Mouse (Mus musculus) stomach, embryonic 16.5 days (tissue): Measurements from ENCODE around the gene Olfr273. TPM values are rescaled to one million over a fixed set of nuclear protein-coding genes. Genes with fewer than 3 reads are reported as not detected.
"Not testable (repeated sequence)": the region's sequence is repeated elsewhere in the genome, so short reads cannot be mapped to it uniquely, and the experiment has no call there.

Experiments
- ATAC-seq: fragments of 200-750 bp; cut with Nextera tagmentation; 2 replicates; pipeline ENCODE4 v1.8.0; 2017; ENCODE audit warnings: moderate number of reproducible peaks, moderate TSS enrichment; ENCODE audit not compliant: insufficient read depth, low FRiP score
- H3K27ac ChIP-seq: fragments of 300-500 bp; sonication (generic); 2 replicates; pipeline ENCODE4 v1.5.1; 2014; ENCODE audit warnings: low read length
- H3K27me3 ChIP-seq: fragments of 300-500 bp; sonication (generic); 2 replicates; pipeline ENCODE4 v1.6.1; 2014; ENCODE audit warnings: low read length, control low read depth, mixed read lengths; ENCODE audit not compliant: control insufficient read depth, insufficient read depth
- H3K36me3 ChIP-seq: fragments of 300-500 bp; sonication (generic); 2 replicates; pipeline ENCODE4 v1.6.1; 2014; ENCODE audit warnings: low read length; ENCODE audit not compliant: control insufficient read depth, insufficient read depth
- H3K4me1 ChIP-seq: fragments of 300-500 bp; sonication (generic); 2 replicates; pipeline ENCODE4 v1.6.1; 2014; ENCODE audit warnings: low read length, control low read depth, mixed read lengths; ENCODE audit not compliant: control insufficient read depth, insufficient read depth
- H3K4me2 ChIP-seq: fragments of 300-500 bp; sonication (generic); 2 replicates; pipeline ENCODE4 v1.6.1; 2014; ENCODE audit warnings: low read depth, low read length, mixed read lengths
- H3K4me3 ChIP-seq: fragments of 300-500 bp; sonication (generic); replicated peaks from 2 replicates; pipeline ENCODE4 v1.5.1; 2014; ENCODE audit warnings: mild to moderate bottlenecking, low read length
- H3K9ac ChIP-seq: fragments of 300-500 bp; sonication (generic); 2 replicates; pipeline ENCODE4 v1.6.1; 2014; ENCODE audit warnings: low read length
- H3K9me3 ChIP-seq: fragments of 300-500 bp; sonication (generic); replicated peaks from 2 replicates; pipeline ENCODE4 v1.6.1; 2016; ENCODE audit warnings: low read length, control low read depth; ENCODE audit not compliant: control insufficient read depth
- WGBS: fragments of 180-500 bp; shearing (Covaris S2); extraction: QIAGEN DNeasy Blood & Tissue Kit; methylation state at CpG from one replicate; pipeline ENCODE4 v1.1.7; 2014; 5-methylcytosine and 5-hydroxymethylcytosine counted together
- polyA plus RNA-seq: library from polyadenylated mRNA; unstranded; fragments of >200 nt; fragmentation: Nextera tagmentation; extraction: Ambion mirVana; gene quantifications from 2 replicates; pipeline ENCODE4 v1.2.1, GENCODE M21; 2015

Olfr273 gene
- not detected in 2 replicates for polyA plus RNA-seq

DNA sequence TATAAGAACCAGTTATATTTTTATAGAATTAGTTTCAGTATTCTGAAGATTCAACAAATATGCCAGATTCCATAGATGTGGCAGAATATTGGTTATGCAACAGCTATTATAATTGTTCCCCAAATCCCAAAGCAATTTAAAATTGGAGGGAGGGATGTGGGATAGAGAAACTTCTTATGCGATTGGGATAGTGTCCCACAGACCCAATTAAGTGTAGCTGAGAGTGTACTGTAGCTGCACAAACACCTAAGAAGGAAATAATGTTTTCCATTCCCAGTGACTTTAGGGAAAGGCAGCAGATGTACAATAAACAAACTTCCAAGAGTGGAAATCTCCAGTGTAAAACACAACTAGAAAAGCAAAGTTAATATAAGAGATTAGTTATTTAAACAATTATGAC, at the start of gene Olfr273:
Gene Olfr273, minus strand, starts transcription at position 101 of the 400 bp plus-strand sequence.
- Histone ChIP-seq H3K36me3 (no peaks in the 10 kb centered on the region), H3K9me3 (no peaks in the 10 kb centered on the region), H3K27me3 (no peaks in the 10 kb centered on the region), H3K9ac (no peak within 1 kb of the TSS), H3K4me2 (no peak within 1 kb of the TSS), H3K4me1 (no peaks in the 10 kb centered on the region), H3K4me3 (no peak within 1 kb of the TSS), H3K27ac (no peak within 1 kb of the TSS)
- ATAC-seq, result no peak
- WGBS, result 62% methylated on average over 1 of the region's 1 CpGs

DNA sequence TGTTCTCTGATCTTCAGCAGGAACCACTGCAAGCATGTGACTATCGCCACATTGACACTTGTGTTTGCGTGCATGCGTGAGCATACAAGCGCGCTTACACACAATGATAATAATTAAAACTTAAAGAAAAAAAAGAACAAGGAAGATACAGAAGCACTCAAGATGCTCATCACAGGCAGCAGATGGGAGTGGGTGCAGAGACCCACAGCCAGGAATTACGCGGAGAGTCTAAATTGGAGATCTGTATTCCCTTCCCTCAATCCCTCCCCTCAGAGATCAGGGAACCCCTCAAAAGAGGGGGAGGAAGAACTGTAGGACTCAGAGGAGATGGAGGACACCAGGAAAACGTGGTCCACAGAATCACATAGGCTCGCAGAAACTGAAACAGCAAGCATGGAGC, 5.1 kb upstream of the Olfr273 start:
- no peaks in the 10 kb centered on the region for H3K9me3 ChIP-seq
- no peak overlapping the region for H3K4me2 ChIP-seq
- no peaks in the 10 kb centered on the region for H3K27me3 ChIP-seq
- ATAC-seq, result no peak
- H3K4me1 ChIP-seq, result no peaks in the 10 kb centered on the region
- 92% methylated on average over 9 of the region's 9 CpGs for WGBS
- no peak overlapping the region for H3K9ac ChIP-seq
- no peaks in the 10 kb centered on the region for H3K36me3 ChIP-seq
- H3K4me3 ChIP-seq, result no peak overlapping the region
- H3K27ac ChIP-seq, result no peak overlapping the region

DNA sequence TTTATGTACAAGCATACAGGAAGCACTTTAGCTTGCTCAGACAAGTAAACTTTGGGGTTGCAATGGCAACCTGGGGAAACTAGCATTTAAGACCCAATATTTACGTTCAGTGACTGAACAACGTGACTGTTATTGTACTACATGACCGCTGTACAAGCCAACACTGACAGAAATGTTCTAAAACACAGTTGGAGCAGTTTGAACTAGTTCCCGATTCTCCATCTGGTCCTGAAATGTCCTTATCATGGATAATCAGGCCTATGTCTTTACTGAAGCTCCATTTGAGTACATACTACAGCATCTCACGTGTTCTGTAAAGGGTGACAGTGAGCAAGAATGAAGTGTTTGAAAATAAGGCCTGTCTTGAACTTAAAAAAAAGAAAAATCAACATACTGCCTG, 9.4 kb downstream of the Olfr273 start:
- Histone ChIP-seq H3K9me3 (no peaks in the 10 kb centered on the region), H3K27ac (no peak overlapping the region), H3K4me1 (no peaks in the 10 kb centered on the region), H3K27me3 (no peaks in the 10 kb centered on the region), H3K4me3 (no peak overlapping the region), H3K4me2 (no peak overlapping the region), H3K36me3 (no peaks in the 10 kb centered on the region), H3K9ac (no peak overlapping the region)
- WGBS, result 79% methylated on average over 5 of the region's 5 CpGs
- no peak for ATAC-seq

DNA sequence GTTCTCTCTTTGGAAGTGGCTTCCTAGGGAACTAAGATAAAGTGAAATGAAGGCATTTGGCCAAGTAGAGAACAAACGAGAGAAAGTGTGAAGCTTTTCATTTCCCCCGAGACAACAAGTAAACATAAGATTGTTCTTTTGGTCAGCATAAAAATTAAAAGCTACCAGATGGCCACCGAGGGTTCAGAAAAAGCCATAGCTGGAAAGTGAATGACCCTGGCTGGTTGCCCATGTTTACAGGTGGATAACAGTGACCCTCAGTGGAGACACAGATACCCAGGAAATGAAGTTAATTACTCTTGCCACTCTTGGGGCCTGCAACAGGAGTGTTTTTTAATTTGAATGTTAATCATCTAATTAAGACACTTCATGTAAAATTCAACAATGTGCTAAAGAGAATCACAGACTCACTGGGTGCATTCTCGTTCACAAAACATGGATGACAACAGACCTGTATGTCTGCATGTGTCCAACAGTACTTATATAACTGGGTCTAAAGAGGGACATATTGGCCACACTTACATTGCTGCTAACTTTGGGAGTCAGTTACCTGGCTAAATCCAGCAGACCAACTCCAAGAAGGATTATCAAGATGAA, 9.9 kb downstream of the Olfr273 start:
- no peaks in the 10 kb centered on the region for H3K27me3 ChIP-seq
- no peak overlapping the region for H3K27ac ChIP-seq
- H3K4me3 ChIP-seq, result no peak overlapping the region
- H3K9ac ChIP-seq, result no peak overlapping the region
- H3K4me1 ChIP-seq, result no peaks in the 10 kb centered on the region
- no peaks in the 10 kb centered on the region for H3K36me3 ChIP-seq
- 47% methylated on average over 4 of the region's 4 CpGs for WGBS
- ATAC-seq, result no peak
- H3K9me3 ChIP-seq, result no peaks in the 10 kb centered on the region
- H3K4me2 ChIP-seq, result no peak overlapping the region

DNA sequence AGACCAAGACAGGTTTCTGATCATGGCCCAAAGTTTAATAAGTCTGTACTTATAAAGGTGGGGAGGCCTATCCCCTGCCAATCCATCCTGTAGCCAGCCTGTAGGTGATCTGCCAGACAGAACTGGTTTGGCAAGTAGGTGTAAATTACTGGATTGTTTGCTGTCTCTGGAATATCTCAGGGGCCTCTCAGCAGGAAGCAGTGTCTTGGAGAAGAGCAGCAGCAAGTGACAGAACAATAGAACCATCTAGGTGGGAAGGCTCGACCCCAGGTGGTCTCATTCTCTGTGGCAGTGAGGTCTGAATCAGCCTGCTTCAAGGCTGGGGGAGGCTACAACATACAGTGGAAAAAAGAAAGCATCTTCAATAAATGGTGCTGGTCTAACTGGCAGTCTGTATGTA, 13.6 kb downstream of the Olfr273 start:
- not testable (repeated sequence) for H3K4me3 ChIP-seq, ATAC-seq, H3K9me3 ChIP-seq, H3K27ac ChIP-seq, H3K36me3 ChIP-seq, H3K9ac ChIP-seq, H3K4me2 ChIP-seq, H3K4me1 ChIP-seq, H3K27me3 ChIP-seq
- 7% methylated on average over 1 of the region's 1 CpGs for WGBS

DNA sequence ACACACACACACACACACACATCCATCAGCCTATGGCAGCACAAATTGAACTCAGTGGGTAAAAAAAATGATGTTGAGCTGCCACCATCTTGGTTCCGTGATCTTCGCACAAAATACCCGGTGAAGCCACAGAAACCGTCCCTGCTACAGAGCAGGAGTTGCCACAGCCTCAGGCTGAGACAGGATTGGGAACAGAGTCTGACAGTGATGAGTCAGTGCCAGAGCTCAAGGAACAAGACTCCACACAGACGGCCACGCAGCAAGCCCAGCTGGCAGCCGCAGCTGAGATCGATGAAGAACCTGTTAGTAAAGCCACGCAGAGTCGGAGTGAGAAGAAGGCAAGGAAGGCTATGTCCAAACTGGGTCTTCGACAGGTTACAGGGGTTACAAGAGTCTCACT, 37.7 kb downstream of the Olfr273 start:
- Histone ChIP-seq H3K27ac (no peak overlapping the region), H3K4me3 (no peak overlapping the region), H3K9me3 (no peaks in the 10 kb centered on the region), H3K9ac (no peak overlapping the region), H3K36me3 (no peaks in the 10 kb centered on the region), H3K4me2 (no peak overlapping the region), H3K4me1 (no peaks in the 10 kb centered on the region), H3K27me3 (no peaks in the 10 kb centered on the region)
- 94% methylated on average over 11 of the region's 11 CpGs for WGBS
- ATAC-seq, result no peak

DNA sequence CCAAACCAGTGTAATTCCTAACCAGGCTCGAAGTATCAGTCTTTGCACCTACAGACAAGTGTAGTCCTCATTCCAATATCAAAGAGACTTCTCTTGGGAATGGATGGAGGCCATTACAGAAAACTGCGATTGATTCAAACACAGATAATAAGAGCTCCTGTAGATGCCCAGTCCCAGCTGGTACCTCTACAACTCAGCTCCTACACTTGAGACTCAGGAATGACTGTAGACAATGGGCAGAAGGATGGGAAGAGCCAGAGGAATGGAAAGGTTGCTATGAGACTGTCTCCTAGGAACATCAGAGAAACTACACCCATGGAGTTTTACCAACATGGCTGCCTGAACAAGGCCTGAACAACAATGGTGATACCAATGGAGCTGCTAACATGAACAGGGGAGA, 44.7 kb downstream of the Olfr273 start, which contains the start of gene Olfr275:
Gene Olfr275, plus strand, starts transcription at position 301 of the 400 bp plus-strand sequence.
- 83% methylated on average over 2 of the region's 2 CpGs for WGBS

DNA sequence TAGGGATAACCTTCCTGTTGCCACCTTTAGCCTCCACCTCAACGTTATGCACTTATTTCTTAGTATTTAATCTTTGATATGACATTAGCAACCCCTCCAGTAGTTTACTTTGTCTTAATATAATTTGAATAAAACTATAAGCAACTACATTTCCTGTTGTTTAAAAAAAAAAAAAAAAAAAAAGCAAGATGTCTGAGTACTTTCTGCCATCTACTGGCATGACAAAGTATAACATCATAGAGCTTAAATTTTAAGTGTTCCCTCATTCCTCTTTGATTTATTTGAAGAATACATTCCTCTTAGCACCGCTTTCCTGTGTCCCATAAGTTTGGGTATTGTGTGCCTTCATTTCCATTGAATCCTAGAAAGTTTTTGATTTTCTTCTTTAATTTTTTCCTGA, 47.2 kb downstream of the Olfr273 start:
- Histone ChIP-seq H3K27me3 (no peaks in the 10 kb centered on the region), H3K36me3 (no peaks in the 10 kb centered on the region), H3K4me1 (no peaks in the 10 kb centered on the region), H3K9ac (no peak overlapping the region), H3K4me2 (no peak overlapping the region), H3K4me3 (no peak overlapping the region), H3K27ac (no peak overlapping the region), H3K9me3 (no peaks in the 10 kb centered on the region)
- no peak for ATAC-seq
- WGBS, result 28% methylated on average over 2 of the region's 2 CpGs

More for the DNA sequence above, 44.7 kb downstream of the Olfr273 start, which contains the start of gene Olfr275:
- Histone ChIP-seq H3K9me3 (no peaks in the 10 kb centered on the region), H3K4me3 (no peak within 1 kb of the TSS), H3K9ac (no peak within 1 kb of the TSS), H3K27me3 (no peaks in the 10 kb centered on the region), H3K27ac (no peak within 1 kb of the TSS), H3K4me1 (no peaks in the 10 kb centered on the region), H3K36me3 (no peaks in the 10 kb centered on the region), H3K4me2 (no peak within 1 kb of the TSS)
- no peak for ATAC-seq
